Mouse (Mus musculus): ENCODE data around the gene Gm7168. TPM values are rescaled to one million over a fixed set of nuclear protein-coding genes. Genes with fewer than 3 reads are reported as not detected.
"Not testable (repeated sequence)": the region's sequence is repeated elsewhere in the genome, so short reads cannot be mapped to it uniquely, and the experiment has no call there.

Gene Gm7168
- total RNA-seq, 2 experiments from 2014 or later, result 0.23 TPM; not detected in 1

DNA sequence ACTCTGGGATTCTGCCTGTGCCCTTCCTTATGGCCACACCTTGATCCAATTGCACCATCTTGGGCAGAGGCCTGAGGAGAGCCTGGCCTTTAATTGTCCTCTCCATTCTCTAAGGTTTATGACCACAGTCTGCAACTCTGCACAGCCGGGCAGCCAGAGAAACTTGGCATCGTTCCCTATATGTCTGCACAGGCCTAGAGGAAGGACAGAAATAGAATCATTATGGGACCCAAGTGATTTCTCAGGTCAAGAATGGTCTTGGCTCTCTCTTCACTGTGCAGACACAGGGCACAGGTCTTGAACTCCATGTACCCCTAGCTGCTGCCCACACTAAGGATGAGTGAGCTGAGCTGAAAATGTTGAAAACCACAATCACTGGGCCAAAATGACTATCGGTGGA is 9.5 kb upstream of the Gm7168 start:
- Histone ChIP-seq H3K4me3 (no peak overlapping the region), H3K27ac (no peak overlapping the region)
- no peak for DNase-seq (ENCODE audit: low spot score in 2 of 2)
- no peak for TF ChIP-seq CTCF (conservative IDR thresholded peaks at IDR 0.05)

GRCm38 (mm10) chr17:13939231-13939630 is 8.9 kb upstream of the Gm7168 start:
- DNase-seq (ENCODE audit: low spot score in 2 of 2); H3K4me3 ChIP-seq: not testable (repeated sequence)

GRCm38 (mm10) chr17:13940487-13940886 is 7.7 kb upstream of the Gm7168 start:
- Histone ChIP-seq H3K4me3 (no peak overlapping the region), H3K27ac (no peak overlapping the region)
- TF ChIP-seq CTCF (conservative IDR thresholded peaks at IDR 0.05), result no peak
- no peak for DNase-seq (ENCODE audit: low spot score in 2 of 2)

More at GRCm38 (mm10) chr17:13939231-13939630, 8.9 kb upstream of the Gm7168 start:
- not testable (repeated sequence) for H3K27ac ChIP-seq

DNA sequence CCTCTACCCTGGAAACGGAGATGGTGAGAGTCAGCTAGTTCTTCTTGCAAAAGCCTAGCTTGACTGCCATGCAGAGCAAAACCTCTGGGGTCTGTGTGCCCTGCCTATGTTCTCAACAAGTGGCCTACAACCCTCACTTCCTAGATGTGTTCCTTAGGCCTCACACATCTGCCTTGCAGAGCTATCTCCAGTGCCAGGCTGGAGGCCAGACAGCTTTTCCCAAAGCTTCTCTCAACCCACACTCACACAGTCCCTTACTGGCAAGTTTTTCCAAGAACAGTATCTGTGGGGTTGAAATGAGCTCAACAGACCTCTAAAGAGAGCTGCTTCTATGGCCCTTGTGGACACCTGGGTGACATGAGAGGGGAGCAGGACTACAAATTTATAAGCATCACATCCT is 3.4 kb downstream of the Gm7168 start:
- not testable (repeated sequence) for DNase-seq (ENCODE audit: low spot score in 2 of 2); H3K4me3 ChIP-seq; H3K27ac ChIP-seq

DNA sequence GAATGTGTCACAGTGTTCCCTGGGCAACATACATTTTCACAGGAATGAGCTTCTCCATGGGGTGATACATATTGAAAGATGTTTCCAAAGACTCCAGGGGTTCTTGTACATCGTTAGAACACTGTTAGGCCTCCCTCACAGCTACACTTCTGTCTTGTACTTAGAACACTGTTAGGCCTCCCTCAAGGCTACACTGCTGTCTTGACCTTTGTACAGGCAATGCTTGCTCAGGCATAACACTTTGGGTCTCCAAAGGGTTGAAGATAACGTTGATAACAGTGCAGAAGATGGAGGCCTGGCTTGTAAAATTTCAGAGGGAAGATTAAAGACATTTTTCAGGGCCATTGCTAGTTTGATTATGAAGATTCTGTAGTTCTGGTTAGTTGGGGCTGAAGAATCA is 10.0 kb downstream of the Gm7168 start:
- not testable (repeated sequence) for DNase-seq (ENCODE audit: low spot score in 2 of 2); H3K4me3 ChIP-seq; H3K27ac ChIP-seq

DNA sequence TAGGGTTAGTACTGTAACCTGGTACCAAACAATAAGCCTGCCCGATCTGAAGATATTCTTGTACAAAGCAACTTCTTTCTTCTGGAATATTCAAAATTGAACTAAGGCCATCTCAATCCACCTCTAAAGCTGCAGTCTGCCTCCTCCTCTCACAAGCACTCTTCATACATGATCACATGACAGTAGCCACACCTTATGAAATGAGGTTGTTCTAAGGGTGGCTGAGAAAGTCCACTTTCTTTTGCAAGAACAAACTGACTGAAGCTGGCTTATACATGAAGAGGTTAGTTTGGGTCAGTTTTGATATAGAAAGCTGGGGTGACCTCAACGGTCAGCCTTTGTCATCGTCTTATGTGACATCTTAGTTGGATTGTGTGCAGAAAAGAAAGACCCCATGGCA is 14.1 kb downstream of the Gm7168 start:
- not testable (repeated sequence) for DNase-seq (ENCODE audit: low spot score in 2 of 2); H3K4me3 ChIP-seq; H3K27ac ChIP-seq

GRCm38 (mm10) chr17:13965048-13965447 is 16.9 kb downstream of the Gm7168 start:
- not testable (repeated sequence) for H3K27ac ChIP-seq; H3K4me3 ChIP-seq; DNase-seq (ENCODE audit: low spot score in 2 of 2)

GRCm38 (mm10) chr17:13969917-13970316 is 21.7 kb downstream of the Gm7168 start:
- DNase-seq (ENCODE audit: low spot score in 2 of 2), result not testable (repeated sequence)

DNA sequence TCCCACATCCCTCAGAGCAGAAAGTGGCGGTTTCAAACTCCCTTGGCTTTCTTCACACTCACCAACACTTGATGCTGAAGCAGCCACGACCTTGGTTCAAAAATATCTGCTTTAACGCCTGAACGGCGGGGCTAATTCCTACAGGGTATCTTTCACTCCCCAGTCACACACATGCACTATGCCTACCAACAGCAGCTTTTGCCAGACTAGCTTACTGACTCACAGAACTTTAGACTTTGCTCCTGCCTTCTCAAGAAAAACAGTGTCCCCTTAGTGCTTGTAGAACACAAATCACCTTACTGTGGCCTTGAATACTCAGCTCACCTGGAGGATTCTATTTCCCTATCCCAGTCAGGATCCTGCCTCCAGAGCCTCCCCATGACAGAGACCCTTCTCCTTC is 22.6 kb downstream of the Gm7168 start:
- not testable (repeated sequence) for DNase-seq (ENCODE audit: low spot score in 2 of 2); H3K27ac ChIP-seq; H3K4me3 ChIP-seq

More at GRCm38 (mm10) chr17:13969917-13970316, 21.7 kb downstream of the Gm7168 start:
- H3K4me3 ChIP-seq, H3K27ac ChIP-seq: not testable (repeated sequence)

DNA sequence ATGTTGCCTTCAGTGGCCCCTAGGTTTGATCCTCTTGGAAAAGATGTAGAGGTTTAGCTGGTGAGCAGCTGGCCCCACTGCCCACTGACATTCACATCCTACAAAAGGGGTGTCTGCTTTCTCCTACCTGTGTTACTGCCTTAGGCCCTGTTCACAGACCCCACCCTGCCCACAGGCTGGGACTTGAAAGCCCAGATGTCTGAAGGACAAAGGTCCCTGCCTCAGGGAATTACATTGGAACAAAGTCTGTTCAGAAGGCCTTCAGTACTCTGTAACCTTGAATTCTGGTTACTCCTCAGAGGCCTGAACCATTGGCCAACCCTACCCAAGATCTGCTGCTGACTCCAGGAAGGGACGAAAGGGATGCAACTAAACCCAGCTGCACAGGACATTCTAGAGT is 39.5 kb downstream of the Gm7168 start:
- TF ChIP-seq CTCF (conservative IDR thresholded peaks at IDR 0.05), result no peak
- Histone ChIP-seq H3K4me3 (no peak overlapping the region), H3K27ac (no peak overlapping the region)
- DNase-seq (ENCODE audit: low spot score in 2 of 2), result no peak

- not testable (repeated sequence) for DNase-seq (ENCODE audit: low spot score in 2 of 2); H3K27ac ChIP-seq; H3K4me3 ChIP-seq
Observed at GRCm38 (mm10) chr17:13993425-13993824, 45.3 kb downstream of the Gm7168 start.

Other genes starting within 250 kb of the Gm7168 start
- gene Afdn, start 187.8 kb upstream of the Gm7168 start, total RNA-seq (2021), result 100 to 1,000 TPM; 106 to 114 TPM
- gene Tcte2, start 186.5 kb upstream of the Gm7168 start, total RNA-seq (2021), result 10 to 100 TPM; 18.4 to 22.1 TPM
- not detected for gene Gm7356, start 55.3 kb downstream of the Gm7168 start, total RNA-seq (2021)
- not detected for gene Gm7358, start 111.2 kb downstream of the Gm7168 start, total RNA-seq (2021)

All from layer of hippocampus, adult 2 months (tissue).